Mouse (Mus musculus): ENCODE data around the gene Stx6. TPM values are rescaled to one million over a fixed set of nuclear protein-coding genes. Genes with fewer than 3 reads are reported as not detected.

The Stx6 gene
- total RNA-seq, 2 experiments from 2014 or later, result 11.8 to 13.0 TPM

- no peak for DNase-seq (ENCODE audit: low spot score)
These were observed 74.3 kb downstream of the Stx6 start for GRCm38 (mm10) chr1:155232786-155233185.

- no peak for DNase-seq (ENCODE audit: low spot score)
These were observed 74.9 kb downstream of the Stx6 start for GRCm38 (mm10) chr1:155233378-155233777.

- DNase-seq (ENCODE audit: low spot score), result peak; percentile 86
These were observed 75.6 kb downstream of the Stx6 start for GRCm38 (mm10) chr1:155233931-155234607.

GRCm38 (mm10) chr1:155235641-155236040, 77.1 kb downstream of the Stx6 start:
- no peak for DNase-seq (ENCODE audit: low spot score)

GRCm38 (mm10) chr1:155236306-155237024, 78.0 kb downstream of the Stx6 start:
- DNase-seq (ENCODE audit: low spot score), result no peak

- DNase-seq (ENCODE audit: low spot score), result no peak
These were observed 78.9 kb downstream of the Stx6 start for GRCm38 (mm10) chr1:155237390-155237789.

GRCm38 (mm10) chr1:155238126-155238525, 79.6 kb downstream of the Stx6 start:
- no peak for DNase-seq (ENCODE audit: low spot score)

GRCm38 (mm10) chr1:155239169-155239568, 80.7 kb downstream of the Stx6 start:
- no peak for DNase-seq (ENCODE audit: low spot score)

- peak; percentile 50 for DNase-seq (ENCODE audit: low spot score)
These were observed 81.6 kb downstream of the Stx6 start for GRCm38 (mm10) chr1:155239962-155240717.

GRCm38 (mm10) chr1:155241701-155242487, 83.4 kb downstream of the Stx6 start:
- no peak for DNase-seq (ENCODE audit: low spot score)

GRCm38 (mm10) chr1:155242488-155242745, 83.9 kb downstream of the Stx6 start:
- DNase-seq (ENCODE audit: low spot score), result no peak

- peak; percentile 42 for DNase-seq (ENCODE audit: low spot score)
These were observed 85.6 kb downstream of the Stx6 start, which contains the start of gene BC034090 for GRCm38 (mm10) chr1:155243797-155244770. BC034090 (minus strand) TSS chr1:155244444.

GRCm38 (mm10) chr1:155244771-155245211, 86.3 kb downstream of the Stx6 start:
- no peak for DNase-seq (ENCODE audit: low spot score)

GRCm38 (mm10) chr1:155245516-155245915, 87.0 kb downstream of the Stx6 start:
- DNase-seq (ENCODE audit: low spot score), result no peak

- DNase-seq (ENCODE audit: low spot score), result no peak
These were observed 88.9 kb downstream of the Stx6 start for GRCm38 (mm10) chr1:155247441-155247840.

- DNase-seq (ENCODE audit: low spot score), result no peak
These were observed 89.5 kb downstream of the Stx6 start for GRCm38 (mm10) chr1:155248041-155248440.

- no peak for DNase-seq (ENCODE audit: low spot score)
These were observed 91.4 kb downstream of the Stx6 start for GRCm38 (mm10) chr1:155249896-155250295.

- DNase-seq (ENCODE audit: low spot score), result no peak
These were observed 92.1 kb downstream of the Stx6 start for GRCm38 (mm10) chr1:155250531-155251135.

GRCm38 (mm10) chr1:155251596-155251995, 93.1 kb downstream of the Stx6 start:
- DNase-seq (ENCODE audit: low spot score), result no peak

GRCm38 (mm10) chr1:155252631-155253121, 94.2 kb downstream of the Stx6 start:
- no peak for DNase-seq (ENCODE audit: low spot score)

All from gastrocnemius, adult 18-20 months (tissue).